Mouse (Mus musculus) ovary, adult 18-20 months (tissue): ENCODE measurements around the gene Afdn.
"Not testable (repeated sequence)": the region's sequence is repeated elsewhere in the genome, so short reads cannot be mapped to it uniquely, and the experiment has no call there.

Source experiments
- DNase-seq: peaks from one replicate; pipeline ENCODE4 v3.0.0; 2022; ENCODE audit warnings: low spot score, mixed read lengths

Afdn gene

DNA sequence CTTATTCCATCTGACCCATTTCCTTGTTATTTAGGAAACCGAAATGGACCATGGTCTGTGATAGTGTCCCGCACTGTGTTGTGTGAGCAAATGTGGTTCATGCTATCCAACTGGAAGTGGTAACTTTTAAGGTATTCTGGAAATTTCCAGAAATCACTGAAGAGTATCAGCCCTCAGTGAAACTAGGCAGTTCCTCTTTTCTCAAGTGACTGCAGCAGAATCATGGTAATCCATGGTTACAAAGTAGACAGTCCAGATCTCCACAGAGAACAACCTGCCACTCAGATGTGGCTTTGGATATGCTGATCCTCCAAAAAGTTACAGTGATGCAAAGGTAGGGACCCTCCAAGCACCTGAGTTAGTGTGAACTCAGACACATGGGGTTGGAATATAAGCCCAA is 21.4 kb upstream of the Afdn start:
- DNase-seq, result no peak

DNA sequence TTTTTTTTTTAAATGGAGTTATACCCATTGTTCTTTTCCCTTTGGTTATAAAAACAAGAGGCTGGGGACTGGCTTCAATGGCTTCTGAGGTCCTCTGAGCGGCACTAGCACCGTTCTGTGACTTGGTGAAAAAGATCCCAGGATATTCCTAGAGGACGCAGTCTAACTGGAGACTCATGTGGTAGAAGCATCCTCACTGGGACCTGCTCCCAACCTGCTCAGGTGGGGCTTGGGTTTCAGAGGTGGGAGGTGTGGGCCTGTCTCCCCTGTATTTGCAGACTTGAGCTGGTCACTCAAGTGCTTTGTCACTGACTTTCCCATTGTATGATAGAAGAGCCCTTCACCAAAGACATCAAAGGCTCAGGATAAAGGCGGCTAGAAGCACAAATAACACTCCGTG is 20.4 kb upstream of the Afdn start:
- DNase-seq, result no peak

DNA sequence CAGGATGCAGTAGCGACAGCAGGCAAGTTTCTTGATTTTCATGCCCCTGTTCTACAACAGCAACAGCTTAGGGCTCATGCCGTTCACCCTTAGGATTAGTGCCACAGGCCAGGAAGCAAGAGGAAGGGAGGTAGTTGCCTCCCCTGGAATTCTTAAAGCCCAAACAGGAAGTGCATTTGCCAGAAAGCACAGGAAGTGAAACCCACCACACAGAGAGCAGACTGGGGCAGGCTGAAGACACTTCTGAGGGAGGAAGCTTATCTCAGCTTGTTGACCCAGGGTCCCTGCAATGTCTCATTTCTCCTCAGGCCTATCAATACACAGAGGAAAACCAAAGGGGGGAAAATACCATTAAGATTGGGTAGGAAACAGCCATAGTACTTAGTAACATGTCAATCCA is 19.5 kb upstream of the Afdn start:
- no peak for DNase-seq

DNA sequence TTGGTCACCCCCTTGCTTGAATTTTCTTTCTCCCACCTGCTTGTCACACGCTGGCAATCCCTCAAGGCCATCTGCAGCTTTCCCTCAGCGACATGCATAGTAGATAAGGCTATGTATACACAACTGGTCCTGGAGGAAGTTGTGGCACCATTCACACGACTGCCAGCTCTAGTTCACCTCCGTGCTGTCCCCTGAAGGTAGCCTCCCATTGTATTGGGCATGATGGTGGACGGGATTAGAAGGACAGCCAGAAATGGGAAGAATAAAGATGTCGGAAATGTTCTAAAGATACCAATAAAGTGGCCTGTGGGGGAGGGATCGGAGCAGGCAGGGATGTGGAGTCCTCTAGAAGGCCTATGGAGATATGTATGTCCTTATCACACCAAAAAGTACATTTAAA is 18.7 kb upstream of the Afdn start:
- DNase-seq, result no peak

DNA sequence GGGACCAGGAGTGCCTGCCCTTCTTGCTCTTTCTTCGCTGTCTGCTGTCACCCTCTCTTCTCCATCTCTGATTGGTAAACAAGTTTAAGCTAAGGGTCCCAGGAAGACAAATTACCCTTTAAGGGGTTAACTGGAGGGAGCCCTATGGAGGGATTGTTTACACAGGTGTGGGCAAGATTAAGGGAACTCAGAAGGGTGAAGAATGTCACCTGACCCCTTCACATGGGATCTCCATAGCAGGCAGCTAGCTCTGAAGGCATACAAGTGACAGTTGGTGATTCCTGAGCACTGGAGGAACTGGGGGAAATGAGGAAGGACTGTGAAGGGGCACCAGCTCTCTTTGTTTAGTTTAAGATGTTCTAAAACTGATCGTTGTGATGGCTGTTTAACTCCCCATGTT is 18.0 kb upstream of the Afdn start:
- DNase-seq, result no peak

DNA sequence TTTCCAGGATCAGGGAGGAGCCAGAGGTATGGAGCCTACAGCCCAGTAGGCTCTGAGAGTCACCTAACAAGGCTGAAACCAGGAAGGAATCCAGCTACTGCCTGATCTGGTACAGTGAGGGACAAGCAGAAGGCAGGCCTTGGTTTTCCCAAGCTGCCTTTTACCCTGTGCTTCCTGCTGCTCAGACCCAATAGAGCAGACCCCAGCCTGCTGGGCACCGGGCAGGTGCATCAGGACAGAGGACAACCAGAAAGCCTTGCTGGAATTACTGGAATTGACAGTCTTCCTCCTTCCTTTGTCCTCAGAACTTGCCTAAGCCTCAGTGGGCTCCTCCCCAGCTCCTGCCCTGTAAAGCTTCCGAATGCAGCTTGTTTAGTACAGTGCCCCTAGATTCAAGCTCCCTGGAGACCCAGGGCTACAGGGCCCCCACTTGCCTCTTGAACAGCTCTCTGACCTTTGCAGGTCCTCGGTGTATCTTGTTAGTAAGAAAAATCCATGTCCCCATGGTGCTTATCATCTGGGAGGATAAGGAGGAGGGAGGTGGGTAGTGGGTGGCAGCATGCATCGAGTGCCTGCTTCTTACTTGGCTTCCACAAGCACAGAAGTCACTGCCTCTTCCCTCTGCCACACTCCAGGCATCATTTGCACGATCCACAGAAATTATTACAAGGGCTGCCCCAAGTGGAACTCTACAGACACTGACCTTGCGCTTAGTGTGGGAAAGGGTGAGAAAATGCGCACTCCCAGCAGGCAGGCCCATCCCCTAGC is 17.2 kb upstream of the Afdn start:
- DNase-seq, result no peak

DNA sequence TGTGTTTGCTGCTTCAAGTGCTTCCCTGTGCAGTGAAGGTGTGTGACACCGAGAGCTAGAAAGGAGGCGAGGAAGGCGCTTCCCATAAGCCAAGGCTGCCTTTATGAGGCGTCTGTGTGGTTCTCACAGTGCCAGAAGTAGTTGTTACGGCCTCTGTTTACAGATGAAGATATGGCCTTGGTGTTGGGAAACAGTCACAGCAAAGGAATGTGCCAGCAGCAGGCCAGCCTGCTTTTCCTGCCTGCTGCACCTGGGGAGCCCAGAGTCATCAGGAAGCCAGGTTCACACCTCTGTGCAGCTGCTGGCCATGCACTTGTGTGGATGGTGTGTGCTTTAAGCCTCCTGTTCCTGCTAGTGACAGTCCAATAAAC is 16.6 kb upstream of the Afdn start:
- DNase-seq, result no peak

DNA sequence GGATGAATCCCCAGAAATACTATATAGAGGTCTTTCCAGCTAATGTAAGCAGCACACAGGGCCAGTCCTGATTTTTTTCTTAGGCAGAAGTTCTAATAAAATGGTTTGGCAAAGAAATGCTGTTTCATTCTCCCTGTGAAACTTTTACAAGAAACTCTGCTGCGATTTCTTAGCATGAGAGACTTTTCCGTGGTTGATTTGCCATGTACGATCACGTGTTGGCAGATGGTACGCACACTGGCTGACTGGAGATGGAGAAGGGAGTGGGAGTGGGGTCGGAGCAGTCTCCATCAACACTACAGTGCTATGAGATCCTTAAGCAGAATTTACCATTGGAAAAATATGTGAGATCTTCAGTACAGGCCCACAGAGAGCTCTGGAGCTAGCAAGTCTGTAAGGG is 16.1 kb upstream of the Afdn start:
- no peak for DNase-seq

DNA sequence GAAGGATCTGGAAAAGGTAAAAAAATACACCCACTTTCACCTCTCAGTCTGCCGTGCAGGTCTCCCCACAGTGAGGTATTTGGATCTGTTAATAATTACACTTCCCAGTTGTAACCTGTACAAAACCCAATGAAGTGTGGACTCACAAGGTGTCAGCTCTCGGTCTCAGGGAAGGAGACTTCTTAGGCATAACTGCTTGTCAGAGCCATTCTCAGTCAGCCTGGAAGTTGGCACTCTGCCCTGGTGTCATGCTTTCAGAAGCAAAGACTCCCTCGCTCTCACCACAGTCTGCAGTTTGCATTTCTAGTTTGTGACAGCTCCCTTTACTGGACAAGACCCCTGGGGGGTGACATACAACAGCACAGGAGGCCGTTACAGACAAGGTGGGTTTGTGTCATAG is 15.5 kb upstream of the Afdn start:
- no peak for DNase-seq

DNA sequence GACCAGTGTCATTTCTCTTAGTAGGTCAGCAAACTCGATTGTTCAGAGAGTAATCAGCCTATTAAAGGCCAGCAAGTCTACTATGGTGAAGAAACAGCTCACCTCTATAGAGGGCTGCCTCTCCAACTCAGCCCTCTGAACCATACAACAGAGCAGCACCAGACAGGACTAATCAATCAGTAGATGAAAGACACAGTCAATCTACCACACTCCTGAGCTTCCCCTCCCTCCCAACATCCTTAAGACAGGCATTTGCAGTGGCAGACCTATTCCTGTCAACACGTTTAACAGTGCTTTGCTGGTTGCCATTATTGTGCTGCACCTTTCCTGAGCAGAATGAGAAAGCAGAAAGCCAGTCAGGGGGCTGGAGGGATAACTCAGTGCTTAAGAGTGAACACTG is 15.0 kb upstream of the Afdn start:
- DNase-seq, result no peak

DNA sequence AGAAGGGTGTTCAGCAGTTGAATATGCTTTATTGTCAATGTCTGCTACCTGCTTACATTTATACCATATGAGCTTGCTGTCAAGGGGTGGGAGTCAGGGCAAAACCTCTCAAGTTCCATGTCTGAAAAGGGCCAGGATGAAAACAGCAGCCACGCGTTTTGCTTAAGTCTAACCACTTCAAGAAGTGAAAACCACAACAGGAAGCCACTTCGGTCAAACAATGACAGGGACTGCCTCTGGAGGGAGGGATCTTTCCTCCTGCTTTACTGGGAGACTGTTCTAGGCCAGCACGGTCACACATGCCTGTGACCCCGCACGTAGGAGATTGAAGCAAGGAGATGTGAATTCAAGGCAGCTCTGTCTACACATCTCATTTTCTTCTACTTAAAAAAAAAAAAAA is 14.0 kb upstream of the Afdn start:
- no peak for DNase-seq

DNA sequence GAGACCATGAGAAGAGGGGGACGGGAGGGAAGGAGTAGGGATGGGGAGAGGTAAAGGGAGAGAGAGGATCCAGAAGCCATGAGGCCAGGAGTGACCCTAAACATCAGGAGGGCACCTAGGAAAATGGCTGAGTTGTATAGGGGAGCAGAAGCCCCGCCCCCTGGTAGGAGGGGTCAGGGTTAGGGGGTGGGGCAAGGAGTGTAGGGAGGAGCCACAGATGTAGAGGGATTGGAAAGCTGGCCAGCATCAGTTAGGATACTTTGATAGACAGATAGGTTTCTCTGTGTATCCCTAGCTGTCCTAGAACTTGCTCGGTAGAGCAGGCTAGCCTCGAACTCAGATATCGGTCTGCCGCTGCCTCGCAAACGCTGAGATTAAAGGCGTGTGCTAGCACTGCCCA is 12.7 kb upstream of the Afdn start:
- DNase-seq, result no peak

DNA sequence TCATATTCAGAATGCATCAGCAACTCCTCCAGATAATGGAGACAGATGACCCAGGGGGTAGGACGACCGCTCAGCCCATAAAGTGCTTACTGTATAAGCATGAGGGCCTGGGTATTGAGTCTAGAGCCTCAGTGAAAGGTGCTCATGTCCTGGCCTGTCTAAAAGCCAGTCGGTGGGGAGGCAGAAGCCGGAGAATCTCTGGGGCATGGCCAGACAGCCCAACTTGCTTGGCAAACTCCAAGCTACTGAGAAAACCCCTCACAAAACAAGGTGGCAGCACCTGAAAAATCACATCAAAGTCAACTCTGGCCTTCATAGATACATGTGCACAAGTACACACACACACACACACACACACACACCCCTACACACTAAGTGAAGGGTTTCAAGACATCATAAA is 11.3 kb upstream of the Afdn start:
- DNase-seq, result no peak

DNA sequence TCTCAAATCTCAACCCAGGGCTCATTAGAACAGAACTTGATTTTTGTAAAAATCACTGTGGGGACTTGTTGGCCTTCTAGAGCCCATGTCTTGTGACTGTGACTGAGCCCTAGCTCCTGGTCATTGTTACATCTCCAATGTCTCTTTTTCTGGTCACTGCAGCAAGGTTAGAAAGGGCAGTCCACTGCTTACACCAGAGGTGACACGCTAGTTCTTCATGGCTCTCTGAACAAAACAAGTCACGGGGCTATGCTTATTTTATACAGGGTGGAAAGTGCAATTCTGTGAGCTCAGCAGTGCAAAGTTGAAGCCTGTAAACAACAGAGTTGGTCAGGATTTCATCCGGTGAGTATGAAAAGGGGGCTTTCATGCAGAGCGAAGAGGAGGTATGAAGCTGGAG is 6.4 kb upstream of the Afdn start:
- no peak for DNase-seq

DNA sequence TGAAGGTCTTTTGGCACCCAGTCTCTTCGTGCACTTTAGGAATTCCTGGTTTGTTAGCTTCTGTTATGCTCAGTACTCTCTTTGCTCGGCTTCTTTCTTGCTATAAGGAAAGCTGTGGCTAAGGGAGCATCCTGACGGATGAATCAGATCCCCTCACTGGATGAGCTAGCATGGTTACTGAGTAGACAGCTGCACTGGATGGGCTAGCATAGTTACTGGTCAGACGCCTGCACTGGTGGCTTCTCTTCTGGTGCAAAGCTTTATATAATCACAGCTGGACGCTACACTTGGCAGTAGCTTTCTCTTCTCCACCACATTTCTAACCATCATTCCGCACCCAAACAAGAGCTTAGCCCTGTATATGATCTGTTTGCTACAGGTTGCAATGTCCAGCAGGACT is 5.4 kb upstream of the Afdn start:
- no peak for DNase-seq

DNA sequence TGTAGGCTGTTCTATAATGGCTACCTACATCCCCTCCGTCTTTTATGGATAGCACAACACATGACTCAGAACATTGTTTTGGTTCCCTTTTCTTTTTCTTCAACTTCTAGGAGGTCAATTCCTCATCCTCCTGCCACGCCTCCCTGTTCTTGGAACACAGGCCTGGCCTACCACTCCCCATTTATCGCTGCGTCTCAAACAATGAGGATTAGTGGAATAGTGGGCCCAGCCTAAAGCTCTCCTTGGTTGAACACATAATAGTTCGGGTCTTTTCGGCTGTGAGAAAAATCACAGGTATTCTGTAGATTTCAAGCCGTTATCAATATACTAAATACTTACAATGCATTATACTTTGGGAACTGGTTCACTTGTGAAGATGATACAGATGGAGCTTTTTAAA is 1.8 kb upstream of the Afdn start:
- DNase-seq, result no peak

DNA sequence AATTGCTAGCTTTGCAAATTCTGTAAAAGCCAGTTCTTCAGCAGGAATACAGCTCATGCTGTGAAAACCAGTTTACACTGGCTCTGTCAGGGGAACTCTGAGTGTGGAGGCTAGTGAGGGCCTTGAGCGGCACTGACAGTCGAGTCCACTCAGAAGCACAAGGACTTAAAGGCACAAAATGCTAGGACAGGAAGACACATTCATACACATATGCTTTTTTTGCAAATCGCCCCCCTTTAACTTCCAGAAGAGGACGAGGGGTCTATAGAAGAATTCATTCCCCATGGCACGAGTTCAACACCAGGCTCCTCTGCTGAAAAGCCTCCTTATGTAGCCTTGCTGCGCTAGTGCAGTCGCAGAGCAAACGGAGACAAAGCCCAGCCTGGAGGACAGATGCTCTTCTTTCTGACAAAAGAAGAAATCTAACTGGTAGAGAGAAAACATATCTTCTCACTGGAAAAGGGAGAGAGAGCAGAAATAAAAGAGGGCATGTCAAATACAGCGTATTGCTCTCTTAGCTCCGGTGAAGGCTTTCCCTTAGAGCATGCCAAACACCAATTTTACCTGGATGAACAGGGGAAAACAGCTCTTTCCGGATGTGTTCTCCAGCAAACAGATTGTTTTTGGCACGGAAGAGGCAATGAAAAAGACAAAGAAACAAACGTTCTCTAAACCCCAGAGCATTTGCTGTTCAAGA is 1.0 kb upstream of the Afdn start:
- no peak for DNase-seq

DNA sequence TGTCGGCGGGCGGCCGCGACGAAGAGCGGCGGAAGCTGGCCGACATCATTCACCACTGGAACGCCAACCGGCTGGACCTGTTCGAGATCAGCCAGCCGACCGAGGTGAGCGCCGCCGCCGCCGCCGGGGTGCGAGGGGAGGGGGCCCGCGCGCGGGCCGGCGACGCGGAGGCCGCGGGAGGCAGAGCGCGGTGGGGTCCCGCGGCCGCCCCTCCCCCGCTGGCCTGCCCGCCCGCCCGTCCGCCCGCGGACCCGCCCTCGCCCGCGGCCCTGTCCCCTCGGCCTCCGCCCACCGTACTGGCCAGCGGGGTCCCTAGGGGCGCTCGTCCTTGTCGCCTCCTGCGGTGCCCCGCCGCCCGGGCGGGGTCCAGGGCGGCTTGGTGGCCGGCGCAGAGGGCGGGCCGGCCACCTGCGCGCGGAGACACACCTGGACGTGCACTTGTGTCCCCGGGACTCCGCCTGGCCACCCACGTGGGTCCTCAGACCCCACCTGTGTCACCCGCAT is 388 bp downstream of the Afdn start:
- DNase-seq, result no peak

DNA sequence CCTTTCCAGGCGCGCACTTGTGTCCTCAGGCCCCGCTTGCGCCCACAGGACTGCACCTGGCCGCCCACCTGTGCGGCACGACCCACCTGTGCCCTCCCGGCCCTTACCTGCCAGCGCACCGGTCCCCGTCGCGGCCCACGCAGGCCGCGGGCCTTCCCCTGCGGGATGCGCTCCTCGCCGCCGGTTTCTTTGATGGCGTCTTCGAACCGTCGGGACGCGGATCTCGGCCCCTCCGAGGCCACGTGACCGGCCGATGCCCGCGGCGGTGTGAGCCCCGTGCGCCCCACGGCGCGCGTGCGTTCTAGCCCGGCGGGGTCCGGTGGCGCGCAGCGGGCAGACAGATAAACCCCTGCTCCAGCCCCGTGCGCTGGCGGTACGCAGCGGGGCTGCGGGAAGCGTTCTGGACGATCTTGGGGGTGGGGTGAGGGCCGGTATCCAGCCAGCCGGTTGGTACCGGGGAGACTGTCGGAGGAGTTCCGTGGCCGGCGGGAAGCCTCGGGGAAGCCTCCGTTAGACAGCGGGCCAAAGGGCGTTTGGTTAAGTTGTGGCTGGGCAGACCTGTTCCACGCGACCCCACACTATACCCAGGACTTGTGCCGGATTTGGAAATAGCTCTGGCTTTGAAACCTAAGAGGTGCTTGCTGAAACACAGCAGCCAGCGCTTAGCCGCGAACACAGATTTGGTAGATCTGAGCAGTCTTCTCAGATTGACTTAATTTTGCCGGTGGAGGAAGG is 1.0 kb downstream of the Afdn start, which contains the start of gene Tcte2:
Gene Tcte2 (minus strand): TSS at position 647 of the 735 bp plus-strand sequence.
- peak; percentile 10 for DNase-seq

DNA sequence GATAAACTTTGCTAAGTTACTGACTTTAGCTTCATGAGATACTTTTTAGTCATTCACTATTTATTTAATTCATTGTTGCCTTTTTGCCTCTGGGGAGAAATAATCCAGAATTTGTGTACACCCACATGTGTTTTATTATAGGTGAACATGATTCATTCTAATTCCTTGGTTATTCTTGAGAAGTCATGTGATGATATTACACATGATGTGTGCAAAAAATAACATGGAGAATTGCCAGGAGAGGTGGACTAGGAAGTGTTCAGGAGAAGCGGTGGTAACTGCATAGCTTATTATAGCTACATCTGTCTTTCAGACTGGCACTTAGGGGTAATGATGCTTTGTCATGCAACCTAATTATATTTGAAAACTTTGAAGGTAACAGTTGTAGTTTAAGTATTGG is 3.5 kb downstream of the Afdn start:
- DNase-seq, result no peak

DNA sequence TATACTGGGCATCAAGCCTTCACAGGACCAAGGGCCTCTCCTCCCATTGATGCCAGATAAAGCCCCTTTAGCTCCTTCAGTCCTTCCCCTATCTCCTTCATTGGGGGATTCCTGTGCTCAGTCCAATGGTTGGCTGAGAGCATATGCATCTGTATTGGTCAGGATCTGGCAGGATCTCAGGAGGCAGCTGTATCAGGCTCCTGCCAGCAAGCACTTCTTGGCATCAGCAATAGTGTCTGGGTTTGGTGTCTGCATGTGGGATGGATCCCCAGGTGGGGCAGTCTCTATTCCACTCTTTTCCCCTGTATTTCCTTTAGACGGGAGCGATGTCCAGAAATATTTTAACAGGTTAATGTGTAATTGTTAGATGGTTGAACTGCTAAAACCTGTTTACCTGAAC is 4.6 kb downstream of the Afdn start:
- not testable (repeated sequence) for DNase-seq

DNA sequence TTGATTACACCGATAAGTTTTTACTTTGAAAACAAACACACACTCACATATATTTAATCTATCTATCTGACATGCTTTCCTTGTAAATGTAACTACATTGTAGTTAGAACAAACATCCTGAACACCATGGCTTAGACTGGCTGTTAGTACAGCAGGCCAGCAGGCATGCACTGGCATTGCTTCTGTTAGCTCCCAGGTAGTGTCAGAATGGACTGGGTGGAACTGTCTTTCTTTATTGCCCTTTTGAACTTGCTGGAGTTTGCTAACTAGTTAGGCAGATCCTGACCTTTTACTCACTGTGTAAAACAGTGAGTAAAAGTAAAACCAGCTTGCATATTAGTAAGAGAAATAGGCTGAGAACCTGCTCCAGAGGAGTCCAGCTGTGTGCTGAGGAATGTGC is 8.2 kb downstream of the Afdn start:
- DNase-seq, result no peak

DNA sequence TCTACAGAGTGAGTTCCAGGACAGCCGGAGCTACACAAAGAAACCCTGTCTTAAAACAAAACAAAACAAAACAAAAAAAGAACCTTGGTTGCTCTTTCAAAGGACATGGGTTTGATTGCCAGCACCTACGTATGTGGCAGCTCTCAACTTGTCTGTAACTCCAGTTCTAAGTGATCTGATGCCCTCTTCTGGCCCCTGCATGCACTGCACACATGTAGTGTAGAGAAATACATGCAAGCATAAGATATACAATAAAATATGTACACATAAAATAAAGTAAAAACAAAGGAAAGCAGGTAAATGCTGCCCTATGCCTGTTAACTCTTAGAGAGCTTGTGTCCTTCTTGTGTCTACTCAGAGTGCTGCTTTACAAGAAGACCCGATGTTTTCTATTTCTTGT is 8.9 kb downstream of the Afdn start:
- DNase-seq, result no peak
